9 mouse cellular contexts compared by ENCODE assay signal in genomic region chr1:182124924-182125368, GRCm38 (mm10). TPM values are rescaled to one million over a fixed set of nuclear protein-coding genes. Genes with fewer than 3 reads are reported as not detected.
DNase-seq lines count a peak whose midpoint lies in the region; ATAC-seq and TF ChIP-seq lines count a peak whose summit lies in the region.
"Had no signal": no experiment of that assay in that cellular context is flagged by ENCODE, and none has a peak within 500 bp of the region (broad histone marks: within the 10 kb centered on the region; RNA-seq: fewer than 3 reads in every experiment).

No protein-coding gene starts in this region.

- DNase-seq in CD4-positive, CD25-positive, alpha-beta regulatory T cell, adult 2 months (ENCODE audit: low read depth, low spot score): peak; percentile 90
- DNase-seq in brain, embryonic 14.5 days (ENCODE audit: low read depth): peak; percentile 95
- DNase-seq in kidney, postnatal 14 days: peak; percentile 92
- DNase-seq in liver, embryonic 13.5 days: peak; percentile 79
- DNase-seq in natural killer cell, adult 2 months (ENCODE audit: low spot score in 2 of 2): peak; percentile 83 to 87

- TF ChIP-seq POLR2A in brain, embryonic 14.5 days (IDR thresholded peaks at IDR 0.05; ENCODE audit: borderline replicate concordance, extremely low read depth, insufficient read depth, insufficient read length, poor library complexity, severe bottlenecking): 0 out of 2 replicates have a peak, but pooled peaks have one; percentile 10

- peaks cover 19% of the 10 kb centered on the region for H3K4me1 ChIP-seq in heart, embryonic 12.5 days (replicated peaks)
- peaks cover 27% of the 10 kb centered on the region for H3K4me1 ChIP-seq in liver, embryonic 13.5 days (replicated peaks)
- peaks cover 6% of the 10 kb centered on the region; the same call in 1 of the 2 replicates for H3K4me1 ChIP-seq in stomach, embryonic 14.5 days (ENCODE audit: control insufficient read depth, insufficient read depth, low read length)

- H3K4me2 ChIP-seq in heart, embryonic 12.5 days: peak overlapping the region; percentile 77
- peak overlapping the region; percentile 76 for H3K4me2 ChIP-seq in liver, embryonic 13.5 days
- H3K4me2 ChIP-seq in stomach, embryonic 14.5 days (replicated peaks; ENCODE audit: low read depth, low read length): peak overlapping the region; percentile 77

- no peaks in the 10 kb centered on the region for H3K27me3 ChIP-seq in heart, embryonic 12.5 days (replicated peaks)
- no peaks in the 10 kb centered on the region for H3K27me3 ChIP-seq in liver, embryonic 13.5 days
- no peaks in the 10 kb centered on the region for H3K27me3 ChIP-seq in stomach, embryonic 14.5 days (ENCODE audit: control insufficient read depth, insufficient read depth, low read length)

- H3K4me3 ChIP-seq in heart, embryonic 12.5 days: peak overlapping the region; percentile 96
- H3K4me3 ChIP-seq in liver, embryonic 13.5 days (replicated peaks): peak overlapping the region; percentile 89
- H3K4me3 ChIP-seq in stomach, embryonic 14.5 days (ENCODE audit: low read depth, low read length): peak overlapping the region; percentile 87

- H3K9ac ChIP-seq in heart, embryonic 12.5 days: peak overlapping the region; percentile 87
- peak overlapping the region; percentile 92 for H3K9ac ChIP-seq in liver, embryonic 13.5 days
- H3K9ac ChIP-seq in stomach, embryonic 14.5 days (replicated peaks; ENCODE audit: low read depth, low read length): peak overlapping the region; percentile 67

- H3K36me3 ChIP-seq in heart, embryonic 12.5 days: peaks cover 27% of the 10 kb centered on the region
- H3K36me3 ChIP-seq in liver, embryonic 13.5 days: peaks cover 34% of the 10 kb centered on the region
- H3K36me3 ChIP-seq in stomach, embryonic 14.5 days (ENCODE audit: control insufficient read depth, insufficient read depth, low read length): peaks cover 4% of the 10 kb centered on the region; the same call in 1 of the 2 replicates

- H3K27ac ChIP-seq in heart, embryonic 12.5 days (ENCODE audit: poor library complexity, severe bottlenecking): peak overlapping the region; percentile 81
- peak overlapping the region; percentile 86 for H3K27ac ChIP-seq in liver, embryonic 13.5 days
- H3K27ac ChIP-seq in stomach, embryonic 14.5 days (ENCODE audit: low read length): peak overlapping the region; percentile 74; the same call in 1 of the 2 replicates

- peak; percentile 89 for ATAC-seq in erythroblast, adult 5-6 weeks (replicated peaks; ENCODE audit: low FRiP score, poor library complexity, severe bottlenecking)
- peak; percentile 95 for ATAC-seq in heart, embryonic 12.5 days (ENCODE audit: insufficient number of reproducible peaks, low FRiP score)
- peak; percentile 93 for ATAC-seq in liver, embryonic 13.5 days (ENCODE audit: low read depth)
- ATAC-seq in stomach, embryonic 14.5 days (ENCODE audit: insufficient number of reproducible peaks, insufficient read depth, low FRiP score, low read depth): peak; percentile 93

- under 1% methylated on average over 33 of the region's 33 CpGs for WGBS in heart, embryonic 12.5 days
- under 1% methylated on average over 32 of the region's 33 CpGs for WGBS in liver, embryonic 13.5 days (ENCODE audit: insufficient replicate concordance)
- WGBS in stomach, embryonic 14.5 days: under 1% methylated on average over 33 of the region's 33 CpGs

- TF ChIP-seq CTCF in brain, embryonic 14.5 days (IDR thresholded peaks at IDR 0.05; ENCODE audit: borderline replicate concordance, extremely low read depth, insufficient read depth, insufficient read length): no peak

- H3K9me3 ChIP-seq in heart, embryonic 12.5 days (replicated peaks): no peaks in the 10 kb centered on the region
- no peaks in the 10 kb centered on the region for H3K9me3 ChIP-seq in liver, embryonic 13.5 days (replicated peaks)
- no peaks in the 10 kb centered on the region for H3K9me3 ChIP-seq in stomach, embryonic 14.5 days (ENCODE audit: control insufficient read depth, low read depth, low read length)

RNA-seq across cellular contexts. Expression of gene Srp9, which starts 0.4 kb away (rescaled TPM):
- polyA plus RNA-seq in brain, embryonic 14.5 days (2012; rRNA removed): 82.8 and 88.5 TPM in 2 replicates
- total RNA-seq in erythroblast, adult 5-6 weeks (2015; ENCODE audit: low replicate concordance): 33.4 and 50.4 TPM in 2 replicates
- 21.3 and 21.4 TPM in 2 replicates for total RNA-seq in erythroblast, adult 5-6 weeks (2017; ENCODE audit: low replicate concordance)
- polyA plus RNA-seq in heart, embryonic 12.5 days (2016; fragmentation: Nextera tagmentation; extraction: Ambion mirVana): 122 and 123 TPM in 2 replicates
- 101 and 126 TPM in 2 replicates for polyA plus RNA-seq in liver, embryonic 13.5 days (2015; fragmentation: Nextera tagmentation; extraction: Ambion mirVana)
- polyA plus RNA-seq in stomach, embryonic 14.5 days (2014; fragmentation: Nextera tagmentation; extraction: Ambion mirVana): 145 and 153 TPM in 2 replicates

RNA-seq across cellular contexts. Expression of gene Vmn1r1, which starts 39.3 kb away (rescaled TPM):
- not detected in 2 replicates for polyA plus RNA-seq in brain, embryonic 14.5 days (2012; rRNA removed)
- not detected in 2 replicates for total RNA-seq in erythroblast, adult 5-6 weeks (2015; ENCODE audit: low replicate concordance)
- total RNA-seq in erythroblast, adult 5-6 weeks (2017; ENCODE audit: low replicate concordance): not detected in 2 replicates
- not detected in 2 replicates for polyA plus RNA-seq in heart, embryonic 12.5 days (2016; fragmentation: Nextera tagmentation; extraction: Ambion mirVana)
- polyA plus RNA-seq in liver, embryonic 13.5 days (2015; fragmentation: Nextera tagmentation; extraction: Ambion mirVana): not detected in 2 replicates
- not detected in 2 replicates for polyA plus RNA-seq in stomach, embryonic 14.5 days (2014; fragmentation: Nextera tagmentation; extraction: Ambion mirVana)
- polyA plus RNA-seq: gonadal fat pad, adult 2 months had no signal

Comparison
In these comparisons a context has a peak if more than half of its experiments do, and no peak if none do; other contexts are left out.
1. Peak in every context shown above with its lines: DNase-seq, ATAC-seq, H3K4me3 ChIP-seq and H3K27ac ChIP-seq.